Mouse (Mus musculus): ENCODE results near the gene Olfr373. TPM values are rescaled to one million over a fixed set of nuclear protein-coding genes. Genes with fewer than 3 reads are reported as not detected.
"Not testable (repeated sequence)": the region's sequence is repeated elsewhere in the genome, so short reads cannot be mapped to it uniquely, and the experiment has no call there.

Gene Olfr373
- under 1 TPM in 1 of 2 experiments, not detected in 1; 0.20 TPM for polyA plus RNA-seq (2017; shearing (Covaris generic))

GRCm38 (mm10) chr8:72082877-72083276 lies at the start of gene Olfr373:
TSS of gene Olfr373 (plus strand) at chr8:72083177.
- not testable (repeated sequence) for ATAC-seq

DNA sequence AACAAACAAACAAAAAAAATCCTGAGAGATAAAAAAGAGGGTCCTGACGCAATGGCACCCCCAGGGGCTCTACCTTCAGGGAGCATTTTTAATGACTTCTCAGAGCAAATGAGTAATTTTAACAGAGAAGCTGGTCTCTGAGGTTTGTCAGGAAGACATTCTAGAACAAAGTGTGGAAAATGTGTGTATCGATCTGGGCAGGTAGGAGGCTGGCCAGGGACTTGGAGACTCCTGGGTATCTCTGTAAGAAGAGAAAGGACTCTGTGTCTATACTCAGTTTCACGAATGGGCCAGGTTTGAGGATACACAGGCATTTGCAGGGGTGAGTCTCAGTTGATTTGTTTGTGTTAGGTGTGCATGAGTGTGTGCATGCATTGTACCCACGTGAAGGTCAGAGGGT lies 42.1 kb upstream of the Olfr373 start, which contains the start of gene Olfr372:
Gene Olfr372, plus strand, starts transcription at position 301 of the 400 bp plus-strand sequence.
- ATAC-seq, result not testable (repeated sequence)

DNA sequence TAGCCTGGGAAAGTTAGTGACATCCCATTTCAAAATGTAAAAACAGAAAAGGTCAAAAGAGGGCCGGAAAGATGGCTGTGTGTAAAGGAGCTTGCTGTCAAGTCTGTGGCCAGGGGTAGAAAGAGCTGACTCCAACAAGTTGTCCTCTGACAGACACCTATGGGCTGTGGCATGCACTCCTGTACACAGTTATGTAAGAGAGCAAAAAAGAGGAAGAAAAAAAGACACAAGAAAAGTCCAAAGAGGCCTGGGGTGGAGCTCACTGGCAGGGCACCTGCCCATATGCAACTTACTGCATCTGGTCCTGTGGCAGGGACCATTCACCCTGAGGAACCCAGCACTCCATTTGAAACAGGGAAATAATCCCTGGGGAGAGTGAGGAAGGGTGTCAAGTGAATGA lies 40.5 kb upstream of the Olfr373 start:
- no peak for ATAC-seq

- ATAC-seq, result not testable (repeated sequence)
Observed at GRCm38 (mm10) chr8:72054633-72055032, 28.3 kb upstream of the Olfr373 start.

- ATAC-seq, result not testable (repeated sequence)
Observed at GRCm38 (mm10) chr8:72057643-72058042, 25.3 kb upstream of the Olfr373 start.

- peak; percentile 54 for ATAC-seq
Observed at GRCm38 (mm10) chr8:72066819-72067399, 16.1 kb upstream of the Olfr373 start.

GRCm38 (mm10) chr8:72084744-72085143 lies 1.8 kb downstream of the Olfr373 start:
- ATAC-seq, result no peak

DNA sequence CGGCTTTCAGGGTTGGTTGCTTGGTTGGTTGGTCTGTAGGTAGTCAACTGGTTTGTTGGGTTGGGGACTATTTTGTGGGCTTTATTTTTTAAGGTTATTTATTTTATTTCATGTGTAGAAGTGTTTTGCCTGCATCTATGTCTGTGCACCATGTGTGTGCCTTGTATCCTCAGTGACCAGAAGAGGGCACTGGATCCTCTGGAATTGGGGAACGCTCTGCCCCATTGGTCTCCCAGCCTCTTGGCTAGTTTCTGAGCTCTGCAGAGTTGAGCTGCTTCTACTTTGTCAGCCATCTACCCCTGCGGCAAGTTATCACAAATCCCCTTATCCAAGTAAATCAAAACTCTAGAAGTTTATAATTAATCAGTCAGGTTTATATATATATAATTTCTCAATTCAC lies 4.6 kb downstream of the Olfr373 start:
- ATAC-seq, result not testable (repeated sequence)

DNA sequence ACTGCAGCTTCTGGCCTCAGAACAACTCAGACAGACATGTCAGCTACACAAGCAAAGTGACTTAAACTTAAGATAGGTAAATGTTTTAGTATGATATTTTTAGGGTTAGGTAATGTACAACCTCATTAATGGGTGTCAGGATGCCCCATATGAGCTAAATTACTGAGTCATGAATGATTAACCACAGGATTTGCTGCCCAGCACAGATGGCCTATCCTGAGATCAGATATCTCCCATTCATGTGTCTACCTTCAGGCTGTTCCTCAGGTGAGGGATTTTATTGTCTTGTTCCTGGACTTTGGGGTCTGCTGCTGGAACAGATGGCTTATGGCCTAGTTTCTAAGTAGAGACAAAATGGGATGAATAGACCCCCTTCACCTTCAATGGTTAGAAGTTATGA lies 13.7 kb downstream of the Olfr373 start:
- ATAC-seq, result not testable (repeated sequence)

- not testable (repeated sequence) for ATAC-seq
Observed at GRCm38 (mm10) chr8:72099377-72100103, 16.6 kb downstream of the Olfr373 start.

DNA sequence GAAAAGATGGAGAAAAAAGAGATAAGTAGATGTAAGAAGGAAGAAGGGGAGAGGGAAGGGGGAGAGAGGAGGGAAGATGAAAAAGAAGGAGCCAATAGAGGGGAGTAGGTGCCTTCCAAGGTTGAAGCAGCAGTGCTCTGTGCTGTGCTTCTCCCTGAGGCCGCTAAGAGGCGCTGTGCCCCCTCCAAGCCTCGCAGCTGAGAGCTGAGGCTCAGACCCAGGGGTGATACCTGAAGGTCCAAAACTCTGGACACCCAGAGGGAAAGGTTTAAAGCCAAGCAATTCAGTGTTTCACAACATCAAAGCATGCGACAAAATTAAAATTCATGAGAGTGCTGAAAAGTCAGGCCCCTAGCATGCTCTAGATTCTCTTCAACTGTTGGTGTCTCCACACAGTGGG lies 22.2 kb downstream of the Olfr373 start:
- ATAC-seq, result no peak

GRCm38 (mm10) chr8:72106740-72107139 lies 23.8 kb downstream of the Olfr373 start, which contains the start of gene Olfr374:
TSS of gene Olfr374 (plus strand) at chr8:72107040.
- ATAC-seq, result no peak

DNA sequence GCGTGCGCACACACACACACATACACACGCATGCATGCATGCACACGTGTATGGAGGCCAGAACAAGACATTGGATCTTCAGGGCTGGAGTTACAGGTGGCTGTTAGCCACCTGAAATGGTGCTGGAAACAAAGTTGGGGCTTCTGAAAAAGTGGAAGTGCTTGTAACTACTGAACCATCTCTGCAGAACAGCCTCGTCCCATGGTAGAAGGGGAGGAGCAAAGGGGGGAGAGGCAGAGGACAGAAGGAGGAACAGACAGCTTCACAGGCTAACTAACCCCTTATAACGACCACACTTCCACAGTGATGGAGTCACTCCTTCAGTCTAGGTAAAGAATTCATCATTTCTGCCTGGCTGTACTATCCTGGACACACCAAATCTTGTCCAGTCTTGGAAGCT lies 27.9 kb downstream of the Olfr373 start:
- ATAC-seq, result no peak

GRCm38 (mm10) chr8:72112486-72112885 lies 29.5 kb downstream of the Olfr373 start:
- ATAC-seq, result no peak

- ATAC-seq, result no peak
Observed at GRCm38 (mm10) chr8:72115202-72115601, 32.2 kb downstream of the Olfr373 start.

DNA sequence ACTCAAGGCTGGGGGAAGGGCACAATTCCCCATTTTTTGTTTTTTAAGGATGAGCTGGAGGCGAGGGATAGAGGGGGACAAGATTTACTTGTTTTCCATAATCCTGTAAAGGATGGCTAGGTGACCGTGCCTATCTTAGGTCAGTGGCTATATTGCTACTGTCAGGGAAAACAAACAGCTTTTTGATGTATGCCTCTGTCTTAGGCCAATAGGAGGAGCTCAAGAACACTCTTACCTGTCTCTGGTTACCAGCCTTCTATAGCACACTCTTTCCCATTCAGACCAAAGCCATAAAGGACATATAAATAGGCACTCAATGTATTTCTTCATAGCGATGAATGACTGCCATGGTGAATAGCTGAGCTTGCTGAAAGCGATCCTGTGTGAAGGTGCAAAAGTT lies 35.6 kb downstream of the Olfr373 start:
- ATAC-seq, result peak; percentile 32

DNA sequence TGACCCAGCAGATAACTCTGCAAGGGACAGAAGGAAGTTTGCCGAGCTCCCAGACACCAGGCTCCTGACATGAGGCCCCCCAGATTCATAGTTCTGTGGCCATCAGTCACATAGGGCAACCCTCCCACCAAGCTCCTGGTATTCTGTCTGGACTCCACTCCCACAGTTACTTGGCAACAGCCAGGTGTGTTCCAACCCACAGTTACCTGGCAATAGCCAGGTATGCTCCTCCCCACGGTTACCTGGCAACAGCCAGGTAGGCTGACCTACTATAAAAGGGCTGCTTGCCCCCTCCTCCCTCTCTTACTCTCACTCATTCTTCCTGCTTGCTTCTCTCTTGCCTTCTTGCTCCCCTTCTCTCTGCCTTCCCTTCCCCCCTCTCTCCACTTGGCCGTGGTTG lies 38.5 kb downstream of the Olfr373 start:
- ATAC-seq, result not testable (repeated sequence)

DNA sequence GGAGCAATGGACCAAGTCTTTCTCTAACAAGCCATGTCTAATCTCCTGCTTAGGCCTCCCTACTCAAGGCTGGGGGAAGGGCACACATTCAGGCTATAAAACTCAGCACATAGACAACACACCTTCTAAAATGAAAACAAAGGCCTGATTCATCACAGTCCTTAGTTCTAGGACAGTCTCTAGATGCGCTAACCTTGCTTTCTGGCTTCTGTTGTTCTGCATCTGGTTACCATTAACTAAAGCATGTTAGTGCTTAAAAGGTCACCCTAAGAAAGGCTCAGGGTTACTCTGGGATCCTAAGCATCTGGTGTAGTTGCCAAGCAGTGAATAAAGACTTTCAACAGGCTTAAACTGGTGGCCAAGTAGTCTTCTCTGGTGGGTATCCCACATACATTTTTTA lies 39.0 kb downstream of the Olfr373 start:
- no peak for ATAC-seq

GRCm38 (mm10) chr8:72127834-72128233 lies 44.9 kb downstream of the Olfr373 start:
- ATAC-seq, result no peak

GRCm38 (mm10) chr8:72131251-72131650 lies 48.3 kb downstream of the Olfr373 start:
- ATAC-seq, result no peak

DNA sequence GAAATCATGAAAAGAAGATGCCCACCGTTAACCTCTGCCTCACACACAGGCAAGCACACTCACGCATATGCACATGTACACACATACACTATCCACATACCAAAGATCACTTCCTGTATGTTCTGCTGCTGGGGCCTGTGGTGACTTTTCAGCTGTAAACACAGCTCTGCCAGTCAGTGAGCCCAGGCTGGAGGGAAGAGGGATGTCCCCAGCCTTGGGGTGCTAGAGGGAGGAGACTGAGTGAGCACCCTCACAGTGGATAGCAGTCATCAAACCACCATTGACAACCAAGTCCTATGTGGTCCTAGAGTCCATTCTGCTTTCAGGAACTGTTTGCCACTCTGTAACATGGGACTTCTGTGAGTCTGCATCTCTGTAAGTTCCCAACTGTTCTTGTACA lies 48.9 kb downstream of the Olfr373 start:
- ATAC-seq, result peak; percentile 25

- no peak for ATAC-seq
Observed at GRCm38 (mm10) chr8:72132417-72132816, 49.4 kb downstream of the Olfr373 start.

- ATAC-seq, result no peak
Observed at GRCm38 (mm10) chr8:72132891-72133290, 49.9 kb downstream of the Olfr373 start.

DNA sequence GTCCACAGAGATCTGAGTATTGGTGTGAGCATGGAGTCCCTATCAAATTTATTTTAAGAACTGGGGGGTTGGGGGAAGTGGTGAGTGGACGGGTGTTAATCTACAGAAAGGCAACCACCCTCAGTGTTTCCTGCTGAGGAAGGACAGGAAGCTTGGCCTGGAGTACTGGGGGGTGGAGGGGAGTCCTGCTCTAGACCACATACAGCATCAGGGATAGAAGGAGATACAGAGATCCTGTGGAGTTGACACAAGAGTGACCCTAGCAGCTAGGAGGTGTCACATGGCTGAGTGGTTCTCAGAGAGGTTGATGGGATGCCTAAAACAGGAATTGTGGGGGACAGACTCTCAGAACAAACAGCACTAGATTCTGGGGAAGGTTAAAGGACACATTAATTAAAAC lies 50.5 kb downstream of the Olfr373 start:
- no peak for ATAC-seq
